ENCODE assay signal across 10 mouse cellular contexts in the genomic region with DNA sequence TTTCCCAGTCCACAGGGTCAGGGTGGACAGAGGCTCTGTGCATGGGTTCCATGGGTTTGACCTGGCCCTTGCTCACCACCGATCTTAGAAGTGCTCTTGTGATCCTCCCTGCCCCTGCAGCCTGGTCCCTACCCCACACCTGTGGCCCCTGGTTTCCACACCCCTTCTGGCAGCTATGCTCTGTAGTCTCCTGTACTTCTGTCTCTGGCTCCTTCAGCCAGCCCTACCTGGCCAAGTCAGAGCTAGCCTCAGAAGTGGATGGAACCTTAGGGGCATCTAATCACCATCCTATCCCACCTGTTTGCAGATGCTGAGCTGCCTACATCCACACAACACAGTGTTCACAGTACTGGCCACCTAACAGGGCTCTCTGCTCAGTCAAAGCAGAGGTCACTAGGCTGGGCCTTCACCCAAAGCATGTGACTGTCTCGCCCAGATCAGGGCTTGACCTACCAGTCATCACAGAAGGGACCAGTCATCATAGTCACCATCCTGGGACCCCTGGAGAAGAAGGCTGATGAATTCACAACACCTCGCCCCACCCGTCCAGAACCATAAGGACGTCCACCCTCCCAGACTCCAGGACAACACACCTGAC.
"Had no signal": no experiment of that assay in that cellular context is flagged by ENCODE, and none has a peak within 500 bp of the region (broad histone marks: within the 10 kb centered on the region; RNA-seq: fewer than 3 reads in every experiment).

No protein-coding gene starts in this region.

- H3K27ac ChIP-seq: liver, embryonic 14.5 days; neural tube, embryonic 15.5 days; stomach, postnatal 0 days had no signal

- H3K4me2 ChIP-seq: limb, embryonic 15.5 days; neural tube, embryonic 15.5 days had no signal

- H3K9ac ChIP-seq: limb, embryonic 15.5 days; liver, embryonic 14.5 days; neural tube, embryonic 15.5 days had no signal

- H3K9me3 ChIP-seq: limb, embryonic 15.5 days; neural tube, embryonic 15.5 days had no signal

- H3K27me3 ChIP-seq: limb, embryonic 15.5 days; neural tube, embryonic 15.5 days had no signal

- H3K4me3 ChIP-seq: limb, embryonic 15.5 days; myocyte; neural tube, embryonic 15.5 days had no signal

- DNase-seq: layer of hippocampus, postnatal 36 days; lung, adult 18-20 months; right cerebral cortex, adult 18-20 months; right cerebral cortex, postnatal 25 days; thymus, postnatal 4 days had no signal

- H3K36me3 ChIP-seq: limb, embryonic 15.5 days had no signal
